Mouse (Mus musculus) G1E (cell line): ENCODE data around the gene Ndufb10.

Experiments
- CTCF ChIP-seq: IDR thresholded peaks from 2 replicates; pipeline ENCODE4 v1.5.1; 2012; ENCODE audit warnings: low read depth, low read length, inconsistent platforms, mixed read lengths
- GATA1 ChIP-seq: IDR thresholded peaks from 2 replicates; pipeline ENCODE4 v1.6.1; 2012; ENCODE audit warnings: borderline replicate concordance, low read length, inconsistent platforms, mixed read lengths
- POLR2AphosphoS5 ChIP-seq: IDR thresholded peaks from 2 replicates; pipeline ENCODE4 v1.6.1; 2012; ENCODE audit warnings: low read depth, low read length, inconsistent platforms; ENCODE audit not compliant: insufficient replicate concordance

DNA sequence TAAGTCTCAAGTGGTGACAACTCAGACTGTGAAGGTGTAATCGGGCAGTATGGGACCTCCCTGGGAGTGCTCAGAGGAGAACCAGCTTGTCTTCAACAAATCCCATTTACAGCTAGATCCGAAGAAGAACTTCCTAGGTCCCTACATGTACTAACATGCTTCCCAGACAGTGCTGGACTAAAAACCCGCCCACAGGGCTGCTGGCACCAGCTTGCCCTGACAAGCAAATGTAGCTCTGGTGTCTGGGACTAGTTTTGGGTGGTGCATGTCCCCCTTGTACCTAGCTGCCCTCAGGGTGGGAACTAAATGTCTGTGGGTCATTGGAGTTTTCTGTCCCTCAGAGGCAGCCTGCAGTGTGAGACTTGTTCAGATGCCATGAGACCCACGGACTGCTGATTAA, 27.2 kb upstream of the Ndufb10 start:
- TF ChIP-seq GATA1 (no peak), CTCF (no peak), POLR2AphosphoS5 (no peak)
